Mouse (Mus musculus) lung, embryonic 14.5 days (tissue): ENCODE measurements at regions not wholly inside any gene's neighbourhood (a gene's known extent, or its start where the extent isn't known, plus 50 kb on each side); places are given as distances from the start of the nearest gene placed in this dataset.
A peak's percentile ranks its signal among the peaks of the same experiment; 100 is the strongest.

ENCODE experiments used
- ATAC-seq: fragments of 200-750 bp; cut with Nextera tagmentation; 2 replicates; pipeline ENCODE4 v1.8.0; 2017; ENCODE audit warnings: mild to moderate bottlenecking, moderate TSS enrichment, moderate library complexity; ENCODE audit not compliant: insufficient read depth
- DNase-seq: peaks from one replicate; pipeline ENCODE4 v3.0.0-alpha.2; 2015
- H3K27ac ChIP-seq: fragments of 300-500 bp; sonication (generic); 2 replicates; pipeline ENCODE4 v1.5.1; 2014; ENCODE audit warnings: low read depth, mild to moderate bottlenecking, moderate library complexity
- H3K27me3 ChIP-seq: fragments of 300-500 bp; sonication (generic); 2 replicates; pipeline ENCODE4 v1.6.1; 2014; ENCODE audit warnings: low read length, control low read depth; ENCODE audit not compliant: insufficient read depth
- H3K36me3 ChIP-seq: fragments of 300-500 bp; sonication (generic); 2 replicates; pipeline ENCODE4 v1.6.1; 2014; ENCODE audit warnings: control low read depth; ENCODE audit not compliant: insufficient read depth
- H3K4me1 ChIP-seq: fragments of 300-500 bp; sonication (generic); 2 replicates; pipeline ENCODE4 v1.6.1; 2014; ENCODE audit warnings: antibody characterized with exemption, control low read depth; ENCODE audit not compliant: insufficient read depth
- H3K4me2 ChIP-seq: fragments of 300-500 bp; sonication (generic); 2 replicates; pipeline ENCODE4 v1.6.1; 2014; ENCODE audit warnings: mild to moderate bottlenecking
- H3K4me3 ChIP-seq: fragments of 300-500 bp; sonication (generic); 2 replicates; pipeline ENCODE4 v1.5.1; 2014; ENCODE audit warnings: low read depth, low read length
- H3K9ac ChIP-seq: fragments of 300-500 bp; sonication (generic); 2 replicates; pipeline ENCODE4 v1.6.1; 2014
- H3K9me3 ChIP-seq: fragments of 300-500 bp; sonication (generic); 2 replicates; pipeline ENCODE4 v1.6.1; 2016; ENCODE audit warnings: low read depth, low read length, control low read depth
- CTCF ChIP-seq: IDR thresholded peaks from 2 replicates; pipeline ENCODE4 v1.5.1; 2016; ENCODE audit warnings: antibody characterized with exemption, low read depth
- WGBS: fragments of 180-500 bp; shearing (Covaris S2); extraction: QIAGEN DNeasy Blood & Tissue Kit; methylation state at CpG from one replicate; pipeline ENCODE4 v1.1.7; 2014; 5-methylcytosine and 5-hydroxymethylcytosine counted together

DNA sequence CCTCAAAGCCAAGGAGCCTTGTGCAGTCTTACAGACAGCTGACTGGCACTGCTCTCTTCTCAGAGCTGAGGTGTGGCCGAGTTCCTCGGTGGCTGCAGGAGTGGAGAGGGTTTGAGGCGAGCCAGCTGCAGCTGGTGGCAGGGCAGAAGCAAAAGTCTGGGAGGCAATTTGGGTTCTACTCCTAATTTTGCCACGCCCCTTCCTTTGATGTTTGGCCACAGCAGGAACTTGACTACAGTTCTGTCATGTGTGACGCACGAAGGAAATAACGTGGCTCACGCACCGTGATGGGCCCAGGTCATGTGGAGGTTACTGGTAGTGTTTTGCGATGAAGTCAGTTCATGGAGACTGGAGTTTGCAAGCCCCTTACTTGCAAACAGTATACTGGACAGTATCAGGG is 116.9 kb upstream of the Prickle1 start:
- H3K27ac ChIP-seq: no peak overlapping the region; the same call in 1 of the 2 replicates
- 42% methylated on average over 10 of the region's 10 CpGs for WGBS
- ATAC-seq (no peak), DNase-seq (peak; percentile 65)
- no peak overlapping the region for H3K9ac ChIP-seq
- H3K4me3 ChIP-seq: no peak overlapping the region
- TF ChIP-seq CTCF: no peak
- H3K9me3 ChIP-seq: no peaks in the 10 kb centered on the region
- no peaks in the 10 kb centered on the region for H3K36me3 ChIP-seq
- 0 out of 2 replicates have a peak, but pooled peaks cover 4% of the 10 kb centered on the region for H3K4me1 ChIP-seq
- H3K27me3 ChIP-seq: no peaks in the 10 kb centered on the region
- H3K4me2 ChIP-seq: no peak overlapping the region

DNA sequence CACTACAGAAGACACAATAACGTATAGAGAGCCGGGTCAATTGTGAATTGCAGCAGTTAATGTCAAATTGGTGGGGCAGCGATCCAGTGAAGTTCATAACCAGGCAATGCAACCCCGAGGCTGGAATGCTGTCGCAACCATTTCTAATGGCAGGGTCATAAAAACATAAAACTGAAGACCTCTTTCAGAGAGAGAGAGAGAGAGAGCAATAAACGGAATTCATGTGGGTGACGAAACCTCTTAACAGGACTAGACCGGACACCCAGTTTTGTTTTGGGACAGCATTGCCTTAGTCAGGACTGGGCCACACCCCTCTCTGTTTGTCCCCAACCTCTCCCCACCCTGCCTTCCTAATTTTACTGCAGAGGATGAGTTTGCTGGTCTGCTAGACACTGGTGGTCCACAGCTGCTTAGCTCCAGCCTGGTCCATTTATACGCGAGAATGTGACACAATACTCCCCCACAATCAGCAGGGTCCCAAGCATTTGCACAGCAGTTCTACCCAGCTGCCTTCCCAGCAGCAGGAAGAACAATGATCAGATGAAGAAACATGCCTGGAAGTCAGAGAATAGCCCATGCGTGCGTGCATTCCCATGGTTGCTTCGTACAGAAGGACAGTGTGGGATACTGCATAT is 115.6 kb upstream of the Prickle1 start:
- Histone ChIP-seq H3K27me3 (no peaks in the 10 kb centered on the region), H3K9ac (no peak overlapping the region), H3K4me3 (no peak overlapping the region), H3K27ac (no peak overlapping the region), H3K4me2 (no peak overlapping the region), H3K36me3 (no peaks in the 10 kb centered on the region), H3K4me1 (0 out of 2 replicates have a peak, but pooled peaks cover 8% of the 10 kb centered on the region), H3K9me3 (no peaks in the 10 kb centered on the region)
- DNase-seq: no peak
- no peak for ATAC-seq
- WGBS: 78% methylated on average over 13 of the region's 13 CpGs
- no peak for TF ChIP-seq CTCF

DNA sequence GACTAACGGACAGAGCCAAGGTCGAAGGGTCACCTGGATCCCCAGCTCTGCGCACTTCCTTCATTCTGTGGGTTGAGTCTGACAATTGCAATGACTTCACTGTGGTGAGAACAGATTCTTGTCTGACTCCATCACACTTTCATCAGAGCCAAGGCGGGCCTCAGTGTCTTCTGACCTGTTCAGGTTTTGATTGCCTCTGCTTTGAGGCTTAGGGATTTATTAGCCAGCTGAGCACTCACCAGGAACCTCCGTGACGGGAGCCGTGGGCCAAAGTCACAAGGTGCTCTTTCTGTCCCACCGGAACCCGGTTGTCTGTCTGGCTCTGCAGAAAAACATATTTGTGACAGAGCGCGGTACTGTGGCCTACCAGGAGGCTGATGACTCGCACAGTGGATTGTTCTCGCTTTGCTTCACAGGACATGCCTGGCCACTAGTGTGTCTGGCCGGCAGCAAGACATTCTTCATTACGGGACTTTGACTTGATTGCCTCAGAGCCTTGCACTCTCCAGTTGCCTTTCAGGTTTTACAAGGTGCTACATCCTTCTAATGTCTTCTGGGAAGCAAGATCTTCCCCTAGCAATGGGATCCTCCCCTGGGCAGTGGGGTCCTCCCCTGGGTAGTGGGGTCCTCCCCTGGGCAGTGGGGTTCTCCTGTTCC is 114.9 kb upstream of the Prickle1 start:
- Histone ChIP-seq H3K9me3 (no peaks in the 10 kb centered on the region), H3K4me1 (0 out of 2 replicates have a peak, but pooled peaks cover 8% of the 10 kb centered on the region), H3K4me2 (no peak overlapping the region), H3K27ac (no peak overlapping the region), H3K27me3 (no peaks in the 10 kb centered on the region), H3K4me3 (no peak overlapping the region), H3K36me3 (no peaks in the 10 kb centered on the region), H3K9ac (no peak overlapping the region)
- 84% methylated on average over 15 of the region's 15 CpGs for WGBS
- no peak for ATAC-seq
- no peak for TF ChIP-seq CTCF
- DNase-seq: no peak

DNA sequence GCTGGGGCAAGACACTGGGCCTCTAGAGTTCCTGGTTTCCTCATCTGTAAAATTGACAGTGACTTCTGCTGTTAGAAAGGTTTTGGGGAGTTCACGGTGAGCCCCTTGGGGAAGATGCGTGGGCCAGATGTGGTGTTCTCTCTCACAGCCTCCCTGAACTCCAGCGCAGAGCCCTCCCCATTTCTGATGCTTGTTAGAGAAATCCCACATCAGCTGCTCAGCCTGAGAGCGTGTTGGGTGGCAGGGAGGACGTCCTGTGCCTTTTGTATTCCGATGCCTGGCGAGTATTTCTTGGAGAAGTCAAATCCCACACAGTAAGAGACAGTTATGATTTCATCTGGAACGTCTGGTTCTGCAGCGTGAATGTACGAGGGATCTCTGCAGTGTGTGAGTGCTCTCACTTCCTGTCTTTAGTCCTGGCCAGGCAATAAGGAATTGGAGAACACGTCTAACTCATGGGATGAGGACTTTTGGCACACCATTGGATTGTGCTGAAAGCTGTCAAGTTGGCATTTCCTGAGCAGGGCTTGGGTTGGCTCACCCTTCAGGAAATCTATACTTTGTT is 110.8 kb upstream of the Prickle1 start:
- H3K4me3 ChIP-seq: no peak overlapping the region
- H3K9me3 ChIP-seq: no peaks in the 10 kb centered on the region
- WGBS: 53% methylated on average over 11 of the region's 11 CpGs
- H3K9ac ChIP-seq: no peak overlapping the region
- no peaks in the 10 kb centered on the region for H3K27me3 ChIP-seq
- H3K36me3 ChIP-seq: no peaks in the 10 kb centered on the region
- H3K27ac ChIP-seq: no peak overlapping the region
- no peak for TF ChIP-seq CTCF
- ATAC-seq: peak; percentile 14; the same call in 1 of the 2 replicates
- 0 out of 2 replicates have a peak, but pooled peaks cover 3% of the 10 kb centered on the region for H3K4me1 ChIP-seq
- no peak overlapping the region for H3K4me2 ChIP-seq
- peak; percentile 40 for DNase-seq

DNA sequence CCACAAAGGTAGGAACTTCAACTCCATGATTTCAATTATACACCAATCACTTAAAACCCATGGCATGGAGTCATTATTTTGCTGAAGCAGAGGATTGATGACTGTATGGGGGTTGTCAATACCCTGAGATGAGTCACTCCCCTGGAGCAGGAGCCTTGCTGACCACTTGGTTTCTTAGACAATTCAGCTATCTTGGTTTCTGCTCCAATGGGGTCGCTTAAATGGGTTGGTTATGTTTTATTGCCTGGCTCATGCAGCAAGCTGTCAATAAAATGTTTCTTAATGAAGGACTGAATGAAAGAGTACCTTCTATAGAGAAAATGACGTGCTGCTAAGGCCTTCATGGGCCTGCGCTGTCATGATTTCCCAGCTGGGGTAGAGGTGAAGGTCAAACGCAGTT is 110.0 kb upstream of the Prickle1 start:
- no peak overlapping the region for H3K9ac ChIP-seq
- DNase-seq (no peak), ATAC-seq (no peak)
- H3K4me2 ChIP-seq: no peak overlapping the region
- H3K27ac ChIP-seq: no peak overlapping the region
- WGBS: 67% methylated on average over 4 of the region's 4 CpGs
- no peaks in the 10 kb centered on the region for H3K9me3 ChIP-seq
- TF ChIP-seq CTCF: no peak
- H3K36me3 ChIP-seq: no peaks in the 10 kb centered on the region
- no peaks in the 10 kb centered on the region for H3K27me3 ChIP-seq
- H3K4me1 ChIP-seq: 0 out of 2 replicates have a peak, but pooled peaks cover 3% of the 10 kb centered on the region
- no peak overlapping the region for H3K4me3 ChIP-seq

DNA sequence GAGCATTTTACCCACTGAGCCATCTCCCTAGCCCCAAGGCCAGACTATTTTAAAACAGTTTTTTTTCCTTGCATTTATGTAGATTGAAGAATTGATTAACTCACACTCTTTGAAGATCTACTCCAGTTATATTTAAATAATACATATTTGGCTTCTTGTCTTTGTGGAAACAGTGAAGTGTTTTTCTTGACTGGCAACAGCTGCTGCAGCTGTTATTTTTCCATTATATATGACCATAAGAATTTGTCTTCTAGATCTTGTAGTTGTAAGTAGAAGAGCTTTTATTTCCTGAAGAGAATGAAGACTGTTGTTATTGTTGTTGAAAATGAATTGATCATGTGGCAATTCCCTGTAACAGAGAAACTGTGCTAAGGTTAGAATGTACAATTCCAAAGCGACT is 109.4 kb upstream of the Prickle1 start:
- 81% methylated on average over 1 of the region's 1 CpGs for WGBS
- no peak overlapping the region for H3K27ac ChIP-seq

DNA sequence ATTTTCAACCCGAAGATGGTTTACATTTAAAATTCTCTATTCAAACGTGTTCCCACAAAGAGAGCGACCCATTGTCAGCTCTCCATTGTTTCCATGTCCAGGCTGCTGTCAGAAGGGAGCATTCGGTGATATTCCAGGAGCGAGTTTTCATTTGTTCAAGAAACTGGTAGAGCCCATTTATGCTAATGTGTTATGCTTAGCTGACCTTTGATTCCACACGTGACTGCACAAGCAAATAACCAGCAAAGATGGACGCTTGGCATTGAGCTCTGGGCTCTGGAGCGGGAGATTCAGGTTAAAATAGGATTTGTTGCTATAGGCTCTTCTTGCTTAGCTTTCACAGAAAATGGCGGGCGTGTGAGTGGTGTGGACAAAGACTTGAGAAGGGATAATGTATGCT is 105.3 kb upstream of the Prickle1 start:
- ATAC-seq: no peak
- 83% methylated on average over 10 of the region's 10 CpGs for WGBS
- Histone ChIP-seq H3K27ac (no peak overlapping the region), H3K36me3 (no peaks in the 10 kb centered on the region), H3K27me3 (no peaks in the 10 kb centered on the region), H3K9ac (no peak overlapping the region), H3K4me2 (no peak overlapping the region), H3K4me1 (peaks cover 9% of the 10 kb centered on the region; the same call in 1 of the 2 replicates), H3K4me3 (no peak overlapping the region), H3K9me3 (no peaks in the 10 kb centered on the region)
- DNase-seq: no peak
- TF ChIP-seq CTCF: no peak

More for the DNA sequence above, 109.4 kb upstream of the Prickle1 start:
- no peak overlapping the region for H3K9ac ChIP-seq
- ATAC-seq: no peak
- no peaks in the 10 kb centered on the region for H3K27me3 ChIP-seq
- no peaks in the 10 kb centered on the region for H3K36me3 ChIP-seq
- peak; percentile 72 for DNase-seq
- 0 out of 2 replicates have a peak, but pooled peaks cover 3% of the 10 kb centered on the region for H3K4me1 ChIP-seq
- no peak for TF ChIP-seq CTCF
- no peak overlapping the region for H3K4me2 ChIP-seq
- no peak overlapping the region for H3K4me3 ChIP-seq
- H3K9me3 ChIP-seq: no peaks in the 10 kb centered on the region
